Mouse (Mus musculus): ENCODE results near the gene Actn2. TPM values are rescaled to one million over a fixed set of nuclear protein-coding genes. Genes with fewer than 3 reads are reported as not detected.
A peak's percentile ranks its signal among the peaks of the same experiment; 100 is the strongest.

Actn2 gene
- polyA plus RNA-seq, 1 experiment from 2014 or later = 0.64 TPM

GRCm38 (mm10) chr13:12357554-12357953 lies 17.0 kb upstream of the Actn2 start:
- H3K36me3 ChIP-seq (ENCODE audit: control insufficient read depth, insufficient read depth, low read length) = no peaks in the 10 kb centered on the region
- 83% methylated on average over 5 of the region's 5 CpGs for WGBS
- H3K4me1 ChIP-seq (ENCODE audit: control insufficient read depth, insufficient read depth, low read length) = no peaks in the 10 kb centered on the region
- no peak overlapping the region for H3K4me2 ChIP-seq (replicated peaks; ENCODE audit: low read depth, low read length)
- H3K27ac ChIP-seq (ENCODE audit: low read length) = no peak overlapping the region
- H3K27me3 ChIP-seq (ENCODE audit: control insufficient read depth, insufficient read depth, low read length) = no peaks in the 10 kb centered on the region
- no peak overlapping the region for H3K4me3 ChIP-seq (ENCODE audit: low read depth, low read length)
- H3K9me3 ChIP-seq (ENCODE audit: control insufficient read depth, low read depth, low read length) = no peaks in the 10 kb centered on the region
- no peak for ATAC-seq (ENCODE audit: insufficient number of reproducible peaks, insufficient read depth, low FRiP score, low read depth)
- H3K9ac ChIP-seq (replicated peaks; ENCODE audit: low read depth, low read length) = no peak overlapping the region

- no peak for ATAC-seq (ENCODE audit: insufficient number of reproducible peaks, insufficient read depth, low FRiP score, low read depth)
- WGBS = 73% methylated on average over 4 of the region's 4 CpGs
- H3K4me2 ChIP-seq (replicated peaks; ENCODE audit: low read depth, low read length) = no peak overlapping the region
- no peaks in the 10 kb centered on the region for H3K36me3 ChIP-seq (ENCODE audit: control insufficient read depth, insufficient read depth, low read length)
- H3K27ac ChIP-seq (ENCODE audit: low read length) = no peak overlapping the region
- no peak overlapping the region for H3K4me3 ChIP-seq (ENCODE audit: low read depth, low read length)
- no peak overlapping the region for H3K9ac ChIP-seq (replicated peaks; ENCODE audit: low read depth, low read length)
- H3K27me3 ChIP-seq (ENCODE audit: control insufficient read depth, insufficient read depth, low read length) = no peaks in the 10 kb centered on the region
- H3K4me1 ChIP-seq (ENCODE audit: control insufficient read depth, insufficient read depth, low read length) = no peaks in the 10 kb centered on the region
- H3K9me3 ChIP-seq (ENCODE audit: control insufficient read depth, low read depth, low read length) = no peaks in the 10 kb centered on the region
Measured at GRCm38 (mm10) chr13:12356184-12356583, 15.6 kb upstream of the Actn2 start.

DNA sequence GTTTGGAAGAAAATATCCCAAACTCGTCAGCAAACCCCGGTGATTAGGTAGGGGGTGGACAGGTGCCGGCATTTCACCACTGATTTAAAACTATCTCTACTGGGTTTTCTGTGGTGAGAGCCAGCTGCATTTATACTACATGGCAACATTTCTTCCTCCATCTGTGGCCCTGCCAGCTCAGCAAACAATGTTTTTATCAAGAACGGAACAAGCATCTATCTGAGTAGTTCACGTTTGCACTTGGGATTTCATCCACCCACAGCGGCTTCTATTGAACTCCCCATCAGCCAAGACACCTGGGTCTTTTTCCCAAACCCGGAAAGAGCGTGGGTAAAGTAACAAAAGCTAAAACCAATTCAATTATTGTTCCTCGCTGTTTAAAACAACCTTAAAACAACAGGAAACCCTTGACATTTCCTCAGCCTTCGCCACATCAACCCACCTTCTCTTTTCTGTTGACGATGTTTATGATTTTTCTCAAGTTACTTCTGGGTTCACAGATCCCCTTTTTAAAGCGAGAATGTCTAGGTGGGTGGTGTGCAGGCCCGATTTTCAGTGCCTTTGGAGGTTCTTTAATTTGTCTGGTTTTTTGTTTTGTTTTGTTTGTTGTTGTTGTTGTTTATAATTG lies 8.8 kb upstream of the Actn2 start:
- ATAC-seq (ENCODE audit: insufficient number of reproducible peaks, insufficient read depth, low FRiP score, low read depth) = no peak
- WGBS = 69% methylated on average over 13 of the region's 13 CpGs
- Histone ChIP-seq H3K9ac (replicated peaks; ENCODE audit: low read depth, low read length) (no peak overlapping the region), H3K4me3 (ENCODE audit: low read depth, low read length) (no peak overlapping the region), H3K4me2 (replicated peaks; ENCODE audit: low read depth, low read length) (no peak overlapping the region), H3K27me3 (ENCODE audit: control insufficient read depth, insufficient read depth, low read length) (no peaks in the 10 kb centered on the region), H3K4me1 (ENCODE audit: control insufficient read depth, insufficient read depth, low read length) (no peaks in the 10 kb centered on the region), H3K27ac (ENCODE audit: low read length) (no peak overlapping the region), H3K36me3 (ENCODE audit: control insufficient read depth, insufficient read depth, low read length) (no peaks in the 10 kb centered on the region), H3K9me3 (ENCODE audit: control insufficient read depth, low read depth, low read length) (no peaks in the 10 kb centered on the region)

GRCm38 (mm10) chr13:12346837-12347236 lies 6.3 kb upstream of the Actn2 start:
- no peaks in the 10 kb centered on the region for H3K4me1 ChIP-seq (ENCODE audit: control insufficient read depth, insufficient read depth, low read length)
- WGBS = 83% methylated on average over 3 of the region's 3 CpGs
- ATAC-seq (ENCODE audit: insufficient number of reproducible peaks, insufficient read depth, low FRiP score, low read depth) = no peak
- H3K4me3 ChIP-seq (ENCODE audit: low read depth, low read length) = no peak overlapping the region
- no peak overlapping the region for H3K9ac ChIP-seq (replicated peaks; ENCODE audit: low read depth, low read length)
- H3K27ac ChIP-seq (ENCODE audit: low read length) = no peak overlapping the region
- no peaks in the 10 kb centered on the region for H3K9me3 ChIP-seq (ENCODE audit: control insufficient read depth, low read depth, low read length)
- no peak overlapping the region for H3K4me2 ChIP-seq (replicated peaks; ENCODE audit: low read depth, low read length)
- H3K27me3 ChIP-seq (ENCODE audit: control insufficient read depth, insufficient read depth, low read length) = no peaks in the 10 kb centered on the region
- no peaks in the 10 kb centered on the region for H3K36me3 ChIP-seq (ENCODE audit: control insufficient read depth, insufficient read depth, low read length)

DNA sequence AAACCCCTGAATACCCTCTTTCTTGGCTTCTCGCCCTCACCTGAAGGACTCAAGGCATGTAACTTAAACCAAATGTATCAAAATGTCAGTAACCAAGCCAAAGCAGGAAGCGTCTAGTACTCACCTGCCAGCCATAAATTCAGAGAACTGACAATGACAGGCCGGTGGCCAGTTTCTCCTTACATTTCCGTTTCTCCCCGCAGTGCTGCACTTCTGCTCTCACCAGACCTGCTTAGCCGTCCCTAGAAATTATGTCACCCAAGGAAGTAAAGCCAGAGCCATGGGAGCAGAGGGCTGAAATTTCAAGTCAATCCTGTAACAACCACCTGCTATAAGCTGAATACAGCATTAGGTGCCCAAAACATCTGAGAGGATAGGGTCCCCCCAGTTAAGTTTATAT lies 887 bp upstream of the Actn2 start:
- Histone ChIP-seq H3K9me3 (ENCODE audit: control insufficient read depth, low read depth, low read length) (no peaks in the 10 kb centered on the region), H3K27ac (ENCODE audit: low read length) (no peak overlapping the region), H3K9ac (replicated peaks; ENCODE audit: low read depth, low read length) (no peak overlapping the region), H3K36me3 (ENCODE audit: control insufficient read depth, insufficient read depth, low read length) (no peaks in the 10 kb centered on the region), H3K4me1 (ENCODE audit: control insufficient read depth, insufficient read depth, low read length) (no peaks in the 10 kb centered on the region), H3K4me2 (replicated peaks; ENCODE audit: low read depth, low read length) (no peak overlapping the region), H3K4me3 (ENCODE audit: low read depth, low read length) (no peak overlapping the region), H3K27me3 (ENCODE audit: control insufficient read depth, insufficient read depth, low read length) (no peaks in the 10 kb centered on the region)
- ATAC-seq (ENCODE audit: insufficient number of reproducible peaks, insufficient read depth, low FRiP score, low read depth) = no peak
- 33% methylated on average over 6 of the region's 6 CpGs for WGBS

DNA sequence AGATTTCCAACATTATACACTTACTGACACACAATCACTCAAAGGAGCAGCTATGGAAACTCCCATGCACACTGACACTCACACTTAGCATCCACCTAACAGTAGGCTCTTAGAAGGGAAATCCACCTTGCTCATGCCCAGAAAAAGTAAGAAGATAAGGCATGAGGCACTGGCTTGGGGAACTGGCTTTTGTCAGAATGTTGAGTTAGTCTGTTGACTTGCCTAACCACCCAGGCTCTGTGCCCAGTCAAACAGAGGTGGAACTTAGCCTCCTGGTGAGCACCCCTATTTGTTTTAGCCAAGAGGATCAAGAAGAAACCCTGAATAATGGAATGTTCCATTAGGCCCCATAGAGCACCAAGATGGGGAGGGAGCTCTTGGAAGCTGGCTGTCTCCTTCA lies 1.1 kb downstream of the Actn2 start:
- no peak for ATAC-seq (ENCODE audit: insufficient number of reproducible peaks, insufficient read depth, low FRiP score, low read depth)
- Histone ChIP-seq H3K9ac (replicated peaks; ENCODE audit: low read depth, low read length) (no peak overlapping the region), H3K4me2 (replicated peaks; ENCODE audit: low read depth, low read length) (no peak overlapping the region), H3K4me1 (ENCODE audit: control insufficient read depth, insufficient read depth, low read length) (no peaks in the 10 kb centered on the region), H3K36me3 (ENCODE audit: control insufficient read depth, insufficient read depth, low read length) (no peaks in the 10 kb centered on the region), H3K9me3 (ENCODE audit: control insufficient read depth, low read depth, low read length) (no peaks in the 10 kb centered on the region), H3K27ac (ENCODE audit: low read length) (no peak overlapping the region), H3K27me3 (ENCODE audit: control insufficient read depth, insufficient read depth, low read length) (no peaks in the 10 kb centered on the region), H3K4me3 (ENCODE audit: low read depth, low read length) (no peak overlapping the region)

DNA sequence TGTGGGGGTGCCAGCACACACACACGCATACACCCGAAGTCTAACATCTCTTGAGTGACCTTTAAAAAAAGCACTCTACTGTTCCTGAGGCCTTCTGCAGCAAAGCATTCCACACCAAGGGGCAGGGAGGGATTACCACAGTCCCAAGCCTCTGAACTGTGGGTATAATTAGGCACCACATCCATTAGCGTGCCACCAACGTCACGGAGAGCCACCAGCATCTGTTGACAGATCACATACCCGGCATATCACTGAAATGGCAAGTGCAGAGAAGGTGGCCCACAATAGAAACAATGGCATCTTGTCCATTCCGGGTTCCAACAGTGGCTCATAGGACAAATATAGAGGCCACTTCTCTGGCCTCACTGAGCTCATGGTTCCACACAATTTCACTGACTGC lies 2.8 kb downstream of the Actn2 start:
- no peak for ATAC-seq (ENCODE audit: insufficient number of reproducible peaks, insufficient read depth, low FRiP score, low read depth)
- no peaks in the 10 kb centered on the region for H3K4me1 ChIP-seq (ENCODE audit: control insufficient read depth, insufficient read depth, low read length)

DNA sequence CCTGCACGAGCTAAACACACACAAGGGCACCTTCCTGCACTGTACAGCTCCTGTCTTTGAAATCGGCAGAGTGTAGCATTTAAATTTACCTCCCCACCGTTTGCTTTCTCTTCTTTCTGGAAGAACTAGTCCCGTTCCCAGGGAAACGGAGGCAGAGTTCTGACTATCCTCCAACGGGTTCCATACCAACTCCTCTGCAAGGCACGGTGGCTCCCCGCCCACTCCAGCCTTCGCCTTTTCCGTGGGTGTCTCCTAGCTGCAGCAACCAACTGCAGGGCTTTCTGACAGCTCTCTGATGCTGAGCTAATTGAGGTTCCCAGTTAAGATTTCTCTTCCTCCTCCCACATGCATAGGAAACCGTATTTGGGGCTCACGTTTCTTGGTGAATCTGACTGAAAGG lies 6.5 kb downstream of the Actn2 start:
- Histone ChIP-seq H3K9ac (replicated peaks; ENCODE audit: low read depth, low read length) (no peak overlapping the region), H3K9me3 (ENCODE audit: control insufficient read depth, low read depth, low read length) (no peaks in the 10 kb centered on the region), H3K4me1 (ENCODE audit: control insufficient read depth, insufficient read depth, low read length) (no peaks in the 10 kb centered on the region), H3K4me2 (replicated peaks; ENCODE audit: low read depth, low read length) (no peak overlapping the region), H3K27ac (ENCODE audit: low read length) (no peak overlapping the region), H3K36me3 (ENCODE audit: control insufficient read depth, insufficient read depth, low read length) (no peaks in the 10 kb centered on the region), H3K4me3 (ENCODE audit: low read depth, low read length) (no peak overlapping the region), H3K27me3 (ENCODE audit: control insufficient read depth, insufficient read depth, low read length) (no peaks in the 10 kb centered on the region)
- WGBS = 60% methylated on average over 12 of the region's 12 CpGs
- ATAC-seq (ENCODE audit: insufficient number of reproducible peaks, insufficient read depth, low FRiP score, low read depth) = no peak

More for the DNA sequence above, 2.8 kb downstream of the Actn2 start:
- Histone ChIP-seq H3K27ac (ENCODE audit: low read length) (no peak overlapping the region), H3K9ac (replicated peaks; ENCODE audit: low read depth, low read length) (no peak overlapping the region), H3K4me3 (ENCODE audit: low read depth, low read length) (no peak overlapping the region), H3K36me3 (ENCODE audit: control insufficient read depth, insufficient read depth, low read length) (no peaks in the 10 kb centered on the region), H3K9me3 (ENCODE audit: control insufficient read depth, low read depth, low read length) (no peaks in the 10 kb centered on the region), H3K4me2 (replicated peaks; ENCODE audit: low read depth, low read length) (no peak overlapping the region), H3K27me3 (ENCODE audit: control insufficient read depth, insufficient read depth, low read length) (no peaks in the 10 kb centered on the region)
- 83% methylated on average over 7 of the region's 7 CpGs for WGBS

DNA sequence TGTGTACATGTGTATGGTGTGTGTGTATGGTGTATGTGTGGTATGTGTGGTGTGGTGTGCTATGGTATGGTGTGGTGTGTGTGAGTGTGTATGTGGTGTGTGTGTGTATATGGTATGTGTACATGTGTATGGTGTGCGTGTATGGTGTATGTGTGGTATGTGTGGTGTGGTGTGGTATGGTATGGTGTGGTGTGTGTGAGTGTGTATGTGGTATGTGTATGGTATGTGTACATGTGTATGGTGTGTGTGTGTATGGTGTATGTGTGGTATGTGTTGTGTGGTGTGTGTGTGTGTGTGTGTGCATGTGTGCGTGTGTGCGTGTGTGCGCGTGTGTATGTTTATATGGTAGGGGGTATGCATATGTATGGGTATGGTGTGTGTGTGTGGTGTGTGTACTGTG lies 9.0 kb downstream of the Actn2 start:
- Histone ChIP-seq H3K4me2 (replicated peaks; ENCODE audit: low read depth, low read length) (no peak overlapping the region), H3K9ac (replicated peaks; ENCODE audit: low read depth, low read length) (no peak overlapping the region), H3K4me1 (ENCODE audit: control insufficient read depth, insufficient read depth, low read length) (no peaks in the 10 kb centered on the region), H3K27me3 (ENCODE audit: control insufficient read depth, insufficient read depth, low read length) (no peaks in the 10 kb centered on the region), H3K36me3 (ENCODE audit: control insufficient read depth, insufficient read depth, low read length) (no peaks in the 10 kb centered on the region), H3K27ac (ENCODE audit: low read length) (no peak overlapping the region), H3K4me3 (ENCODE audit: low read depth, low read length) (no peak overlapping the region), H3K9me3 (ENCODE audit: control insufficient read depth, low read depth, low read length) (no peaks in the 10 kb centered on the region)
- 0 out of 2 replicates have a peak, but pooled peaks have one; percentile 23 for ATAC-seq (ENCODE audit: insufficient number of reproducible peaks, insufficient read depth, low FRiP score, low read depth)
- WGBS = 93% methylated on average over 5 of the region's 5 CpGs

Data from stomach, embryonic 14.5 days (tissue).